Mouse (Mus musculus): ENCODE results near the gene 1700029H14Rik. TPM values are rescaled to one million over a fixed set of nuclear protein-coding genes. Genes with fewer than 3 reads are reported as not detected.

The 1700029H14Rik gene
- polyA plus RNA-seq, 1 experiment from 2014 or later, result not detected

GRCm38 (mm10) chr8:13537102-13537501 is 25.2 kb downstream of the 1700029H14Rik start:
- Histone ChIP-seq H3K27ac (ENCODE audit: low read depth, low read length) (no peak overlapping the region), H3K9ac (ENCODE audit: low read depth, low read length) (no peak overlapping the region), H3K9me3 (replicated peaks; ENCODE audit: control insufficient read depth, low read length) (no peaks in the 10 kb centered on the region), H3K4me3 (ENCODE audit: low read depth, low read length) (no peak overlapping the region), H3K4me2 (no peak overlapping the region), H3K36me3 (ENCODE audit: control insufficient read depth, insufficient read depth, low read length) (no peaks in the 10 kb centered on the region), H3K27me3 (ENCODE audit: control insufficient read depth, insufficient read depth, low read length) (no peaks in the 10 kb centered on the region), H3K4me1 (ENCODE audit: control insufficient read depth, insufficient read depth, low read length) (no peaks in the 10 kb centered on the region)
- no peak for ATAC-seq (replicated peaks; ENCODE audit: insufficient number of reproducible peaks, low FRiP score, low TSS enrichment)
- 62% methylated on average over 2 of the region's 2 CpGs for WGBS (ENCODE audit: insufficient replicate concordance)

- Histone ChIP-seq H3K27me3 (ENCODE audit: control insufficient read depth, insufficient read depth, low read length) (no peaks in the 10 kb centered on the region), H3K9ac (ENCODE audit: low read depth, low read length) (no peak overlapping the region), H3K36me3 (ENCODE audit: control insufficient read depth, insufficient read depth, low read length) (no peaks in the 10 kb centered on the region), H3K9me3 (replicated peaks; ENCODE audit: control insufficient read depth, low read length) (no peaks in the 10 kb centered on the region), H3K4me2 (no peak overlapping the region), H3K4me1 (ENCODE audit: control insufficient read depth, insufficient read depth, low read length) (peaks cover 28% of the 10 kb centered on the region), H3K4me3 (ENCODE audit: low read depth, low read length) (no peak overlapping the region), H3K27ac (ENCODE audit: low read depth, low read length) (no peak overlapping the region)
- 81% methylated on average over 8 of the region's 8 CpGs for WGBS (ENCODE audit: insufficient replicate concordance)
- no peak for ATAC-seq (replicated peaks; ENCODE audit: insufficient number of reproducible peaks, low FRiP score, low TSS enrichment)
Observed at GRCm38 (mm10) chr8:13533123-13533522, 29.1 kb downstream of the 1700029H14Rik start.

GRCm38 (mm10) chr8:13531602-13532171 is 30.6 kb downstream of the 1700029H14Rik start:
- WGBS (ENCODE audit: insufficient replicate concordance), result 51% methylated on average over 9 of the region's 9 CpGs
- peak overlapping the region; percentile 54 for H3K27ac ChIP-seq (ENCODE audit: low read depth, low read length)

GRCm38 (mm10) chr8:13530941-13531340 is 31.3 kb downstream of the 1700029H14Rik start:
- Histone ChIP-seq H3K9ac (ENCODE audit: low read depth, low read length) (no peak overlapping the region), H3K36me3 (ENCODE audit: control insufficient read depth, insufficient read depth, low read length) (no peaks in the 10 kb centered on the region), H3K27me3 (ENCODE audit: control insufficient read depth, insufficient read depth, low read length) (no peaks in the 10 kb centered on the region), H3K27ac (ENCODE audit: low read depth, low read length) (peak overlapping the region; percentile 54), H3K4me1 (ENCODE audit: control insufficient read depth, insufficient read depth, low read length) (peaks cover 28% of the 10 kb centered on the region), H3K4me2 (no peak overlapping the region; the same call in 1 of the 2 replicates), H3K9me3 (replicated peaks; ENCODE audit: control insufficient read depth, low read length) (peaks cover 6% of the 10 kb centered on the region; the same call in 1 of the 2 replicates), H3K4me3 (ENCODE audit: low read depth, low read length) (no peak overlapping the region)
- peak; percentile 82 for ATAC-seq (replicated peaks; ENCODE audit: insufficient number of reproducible peaks, low FRiP score, low TSS enrichment)
- WGBS (ENCODE audit: insufficient replicate concordance), result 33% methylated on average over 5 of the region's 5 CpGs

More at GRCm38 (mm10) chr8:13531602-13532171, 30.6 kb downstream of the 1700029H14Rik start:
- Histone ChIP-seq H3K4me1 (ENCODE audit: control insufficient read depth, insufficient read depth, low read length) (peaks cover 28% of the 10 kb centered on the region), H3K9me3 (replicated peaks; ENCODE audit: control insufficient read depth, low read length) (peaks cover 6% of the 10 kb centered on the region; the same call in 1 of the 2 replicates), H3K36me3 (ENCODE audit: control insufficient read depth, insufficient read depth, low read length) (no peaks in the 10 kb centered on the region), H3K4me3 (ENCODE audit: low read depth, low read length) (no peak overlapping the region), H3K27me3 (ENCODE audit: control insufficient read depth, insufficient read depth, low read length) (no peaks in the 10 kb centered on the region), H3K9ac (ENCODE audit: low read depth, low read length) (no peak overlapping the region), H3K4me2 (peak overlapping the region; percentile 7; the same call in 1 of the 2 replicates)
- no peak for ATAC-seq (replicated peaks; ENCODE audit: insufficient number of reproducible peaks, low FRiP score, low TSS enrichment)

DNA sequence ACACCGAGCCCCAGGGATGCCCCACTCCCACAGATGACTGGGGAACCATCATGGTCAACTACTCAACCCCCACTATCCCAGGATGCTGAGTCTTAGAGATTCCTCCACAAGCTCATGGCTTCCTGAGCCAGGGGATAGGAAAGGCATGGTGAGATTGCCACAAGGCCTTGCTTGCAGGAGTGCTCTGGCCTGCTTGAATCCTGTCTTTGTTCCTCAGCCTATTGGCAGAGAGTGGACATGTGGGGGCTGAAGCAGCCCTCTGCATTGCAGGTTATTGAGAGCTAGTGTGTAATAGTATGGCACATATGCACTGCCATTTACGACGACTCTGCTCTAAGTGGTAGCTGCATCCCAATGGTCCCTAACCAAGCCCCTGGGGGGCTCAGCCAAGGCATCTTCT is 31.9 kb downstream of the 1700029H14Rik start:
- H3K27ac ChIP-seq (ENCODE audit: low read depth, low read length), result peak overlapping the region; percentile 50; the same call in 1 of the 2 replicates
- no peak overlapping the region for H3K4me2 ChIP-seq
- H3K27me3 ChIP-seq (ENCODE audit: control insufficient read depth, insufficient read depth, low read length), result no peaks in the 10 kb centered on the region
- peaks cover 6% of the 10 kb centered on the region; the same call in 1 of the 2 replicates for H3K9me3 ChIP-seq (replicated peaks; ENCODE audit: control insufficient read depth, low read length)
- peaks cover 28% of the 10 kb centered on the region for H3K4me1 ChIP-seq (ENCODE audit: control insufficient read depth, insufficient read depth, low read length)
- H3K4me3 ChIP-seq (ENCODE audit: low read depth, low read length), result no peak overlapping the region
- no peaks in the 10 kb centered on the region for H3K36me3 ChIP-seq (ENCODE audit: control insufficient read depth, insufficient read depth, low read length)
- 75% methylated on average over 3 of the region's 3 CpGs for WGBS (ENCODE audit: insufficient replicate concordance)
- no peak; the same call in 1 of the 2 replicates for ATAC-seq (replicated peaks; ENCODE audit: insufficient number of reproducible peaks, low FRiP score, low TSS enrichment)
- no peak overlapping the region for H3K9ac ChIP-seq (ENCODE audit: low read depth, low read length)

- Histone ChIP-seq H3K9me3 (replicated peaks; ENCODE audit: control insufficient read depth, low read length) (peaks cover 6% of the 10 kb centered on the region; the same call in 1 of the 2 replicates), H3K4me1 (ENCODE audit: control insufficient read depth, insufficient read depth, low read length) (peaks cover 28% of the 10 kb centered on the region), H3K27me3 (ENCODE audit: control insufficient read depth, insufficient read depth, low read length) (no peaks in the 10 kb centered on the region), H3K9ac (ENCODE audit: low read depth, low read length) (0 out of 2 replicates have a peak overlapping the region, but pooled peaks have one; percentile 3), H3K27ac (ENCODE audit: low read depth, low read length) (no peak overlapping the region), H3K4me3 (ENCODE audit: low read depth, low read length) (no peak overlapping the region), H3K36me3 (ENCODE audit: control insufficient read depth, insufficient read depth, low read length) (no peaks in the 10 kb centered on the region), H3K4me2 (no peak overlapping the region)
- WGBS (ENCODE audit: insufficient replicate concordance), result 52% methylated on average over 7 of the region's 7 CpGs
- no peak; the same call in 1 of the 2 replicates for ATAC-seq (replicated peaks; ENCODE audit: insufficient number of reproducible peaks, low FRiP score, low TSS enrichment)
Observed at GRCm38 (mm10) chr8:13529891-13530316, 32.4 kb downstream of the 1700029H14Rik start.

DNA sequence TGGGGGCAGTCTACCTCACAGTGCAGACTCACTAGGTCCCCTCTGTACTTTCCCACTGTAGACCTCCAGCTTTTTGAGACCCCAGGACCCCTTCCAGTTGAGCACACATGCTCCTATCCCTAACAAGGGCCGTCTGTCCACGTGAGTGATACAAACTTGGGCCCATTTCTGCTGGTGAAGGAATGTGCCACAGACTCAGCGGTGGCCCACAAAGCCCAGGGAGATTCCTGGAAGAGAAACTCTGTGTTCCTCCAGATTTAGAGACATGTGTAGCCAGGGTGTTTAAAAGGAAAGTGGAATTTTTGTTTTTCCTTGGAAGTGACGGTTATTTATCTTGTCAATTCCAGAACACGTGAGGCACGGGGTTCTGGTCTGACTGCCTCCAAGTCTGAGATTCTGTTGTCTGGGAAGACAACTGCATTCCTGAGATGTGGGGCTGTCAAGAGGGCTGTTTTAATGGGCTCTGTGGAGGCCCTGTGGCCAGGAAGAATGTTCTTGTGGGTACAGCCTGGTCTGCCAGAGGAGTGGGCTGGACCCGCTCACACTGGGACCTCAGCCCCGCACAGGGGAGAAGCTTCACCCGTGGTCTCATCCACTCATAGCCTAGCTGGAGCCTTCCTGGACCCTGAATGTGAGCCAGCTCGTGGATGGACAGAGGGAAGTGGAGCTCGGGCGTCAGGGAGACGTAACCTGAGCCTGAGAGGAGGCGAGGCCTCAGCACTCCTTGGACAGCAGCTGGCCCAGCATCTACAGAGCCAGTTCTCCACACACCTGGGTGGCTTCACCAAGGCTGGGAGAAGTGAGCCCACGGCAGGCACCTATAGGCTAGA is 33.0 kb downstream of the 1700029H14Rik start:
- no peaks in the 10 kb centered on the region for H3K27me3 ChIP-seq (ENCODE audit: control insufficient read depth, insufficient read depth, low read length)
- peaks cover 6% of the 10 kb centered on the region; the same call in 1 of the 2 replicates for H3K9me3 ChIP-seq (replicated peaks; ENCODE audit: control insufficient read depth, low read length)
- no peaks in the 10 kb centered on the region for H3K36me3 ChIP-seq (ENCODE audit: control insufficient read depth, insufficient read depth, low read length)
- no peak for ATAC-seq (replicated peaks; ENCODE audit: insufficient number of reproducible peaks, low FRiP score, low TSS enrichment)
- H3K27ac ChIP-seq (ENCODE audit: low read depth, low read length), result no peak overlapping the region
- H3K4me1 ChIP-seq (ENCODE audit: control insufficient read depth, insufficient read depth, low read length), result peaks cover 28% of the 10 kb centered on the region
- no peak overlapping the region for H3K4me3 ChIP-seq (ENCODE audit: low read depth, low read length)
- no peak overlapping the region for H3K9ac ChIP-seq (ENCODE audit: low read depth, low read length)
- no peak overlapping the region for H3K4me2 ChIP-seq
- 48% methylated on average over 15 of the region's 15 CpGs for WGBS (ENCODE audit: insufficient replicate concordance)

DNA sequence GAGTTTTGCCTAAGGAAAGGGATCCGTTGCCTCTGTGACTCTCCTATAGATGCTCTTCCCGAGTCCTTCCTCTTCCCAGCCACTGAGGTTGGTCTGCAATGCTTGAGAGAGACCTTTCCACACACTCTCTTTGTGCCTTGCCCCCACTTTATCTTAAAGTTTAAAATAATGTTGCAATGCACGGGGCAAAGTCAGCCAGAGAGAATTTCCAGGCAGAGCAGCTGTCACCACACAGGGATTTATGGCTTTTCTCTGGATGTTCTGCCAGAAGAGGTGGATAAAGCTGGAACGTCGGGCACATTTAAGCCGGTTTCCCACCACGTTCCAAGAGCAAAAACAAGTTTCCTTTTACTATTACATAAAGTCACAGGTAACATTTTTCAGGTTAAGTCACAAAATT is 40.9 kb downstream of the 1700029H14Rik start:
- Histone ChIP-seq H3K4me1 (ENCODE audit: control insufficient read depth, insufficient read depth, low read length) (0 out of 2 replicates have a peak, but pooled peaks cover 6% of the 10 kb centered on the region), H3K27me3 (ENCODE audit: control insufficient read depth, insufficient read depth, low read length) (no peaks in the 10 kb centered on the region), H3K4me3 (ENCODE audit: low read depth, low read length) (no peak overlapping the region), H3K27ac (ENCODE audit: low read depth, low read length) (no peak overlapping the region), H3K9me3 (replicated peaks; ENCODE audit: control insufficient read depth, low read length) (no peaks in the 10 kb centered on the region), H3K9ac (ENCODE audit: low read depth, low read length) (no peak overlapping the region), H3K4me2 (no peak overlapping the region), H3K36me3 (ENCODE audit: control insufficient read depth, insufficient read depth, low read length) (no peaks in the 10 kb centered on the region)
- WGBS (ENCODE audit: insufficient replicate concordance), result 39% methylated on average over 7 of the region's 7 CpGs
- no peak for ATAC-seq (replicated peaks; ENCODE audit: insufficient number of reproducible peaks, low FRiP score, low TSS enrichment)

All from heart, embryonic 11.5 days (tissue).